Mouse (Mus musculus) heart, embryonic 13.5 days (tissue): ENCODE data around the gene Mtfp1. TPM values are rescaled to one million over a fixed set of nuclear protein-coding genes. Genes with fewer than 3 reads are reported as not detected.

Experiments
- ATAC-seq: fragments of 200-750 bp; cut with Nextera tagmentation; 2 replicates; pipeline ENCODE4 v1.8.0; 2017; ENCODE audit warnings: moderate TSS enrichment; ENCODE audit not compliant: insufficient number of reproducible peaks, low FRiP score, low TSS enrichment; ENCODE audit errors: extremely low read depth
- H3K27ac ChIP-seq: fragments of 300-500 bp; sonication (generic); replicated peaks from 2 replicates; pipeline ENCODE4 v1.5.1; 2015; ENCODE audit warnings: moderate library complexity, mild to moderate bottlenecking, inconsistent platforms
- H3K27me3 ChIP-seq: fragments of 300-500 bp; sonication (generic); replicated peaks from 2 replicates; pipeline ENCODE4 v1.6.1; 2015; ENCODE audit warnings: mild to moderate bottlenecking, inconsistent platforms
- H3K36me3 ChIP-seq: fragments of 300-500 bp; sonication (generic); 2 replicates; pipeline ENCODE4 v1.6.1; 2015; ENCODE audit warnings: mild to moderate bottlenecking, inconsistent platforms
- H3K4me1 ChIP-seq: fragments of 300-500 bp; sonication (generic); 2 replicates; pipeline ENCODE4 v1.6.1; 2015; ENCODE audit warnings: inconsistent platforms
- H3K4me2 ChIP-seq: fragments of 300-500 bp; sonication (generic); 2 replicates; pipeline ENCODE4 v1.6.1; 2015; ENCODE audit warnings: inconsistent platforms, mild to moderate bottlenecking, moderate library complexity
- H3K4me3 ChIP-seq: fragments of 300-500 bp; sonication (generic); 2 replicates; pipeline ENCODE4 v1.5.1; 2015; ENCODE audit warnings: moderate library complexity, mild to moderate bottlenecking, inconsistent platforms
- H3K9ac ChIP-seq: fragments of 300-500 bp; sonication (generic); 2 replicates; pipeline ENCODE4 v1.6.1; 2015; ENCODE audit warnings: inconsistent platforms, mild to moderate bottlenecking, moderate library complexity
- H3K9me3 ChIP-seq: fragments of 300-500 bp; sonication (generic); 2 replicates; pipeline ENCODE4 v1.6.1; 2016; ENCODE audit warnings: inconsistent platforms
- WGBS: fragments of 180-500 bp; shearing (Covaris S2); methylation state at CpG from one replicate; pipeline ENCODE4 v1.1.7; 2015; ENCODE audit warnings: mixed read lengths; 5-methylcytosine and 5-hydroxymethylcytosine counted together
- polyA plus RNA-seq: library from polyadenylated mRNA; unstranded; fragments of >200 nt; fragmentation: Nextera tagmentation; extraction: Ambion mirVana; gene quantifications from 2 replicates; pipeline ENCODE4 v1.2.1, GENCODE M21; 2015

Mtfp1 gene
- polyA plus RNA-seq, 1 experiment from 2014 or later, result 20.8 TPM

GRCm38 (mm10) chr11:4078267-4078933 is 16.8 kb downstream of the Mtfp1 start:
- H3K9ac ChIP-seq, result no peak overlapping the region
- no peaks in the 10 kb centered on the region for H3K4me1 ChIP-seq
- H3K4me3 ChIP-seq, result no peak overlapping the region
- no peaks in the 10 kb centered on the region for H3K36me3 ChIP-seq
- no peak for ATAC-seq
- H3K9me3 ChIP-seq, result no peaks in the 10 kb centered on the region
- H3K27ac ChIP-seq, result no peak overlapping the region
- 0 out of 2 replicates have a peak, but pooled peaks cover 7% of the 10 kb centered on the region for H3K27me3 ChIP-seq
- WGBS, result 68% methylated on average over 7 of the region's 7 CpGs
- no peak overlapping the region for H3K4me2 ChIP-seq

- Histone ChIP-seq H3K4me3 (no peak overlapping the region), H3K4me2 (no peak overlapping the region), H3K9ac (no peak overlapping the region), H3K36me3 (no peaks in the 10 kb centered on the region), H3K27me3 (0 out of 2 replicates have a peak, but pooled peaks cover 7% of the 10 kb centered on the region), H3K4me1 (no peaks in the 10 kb centered on the region), H3K9me3 (no peaks in the 10 kb centered on the region), H3K27ac (no peak overlapping the region)
- 11% methylated on average over 8 of the region's 8 CpGs for WGBS
- no peak for ATAC-seq
Observed at GRCm38 (mm10) chr11:4076633-4077032, 18.6 kb downstream of the Mtfp1 start.

DNA sequence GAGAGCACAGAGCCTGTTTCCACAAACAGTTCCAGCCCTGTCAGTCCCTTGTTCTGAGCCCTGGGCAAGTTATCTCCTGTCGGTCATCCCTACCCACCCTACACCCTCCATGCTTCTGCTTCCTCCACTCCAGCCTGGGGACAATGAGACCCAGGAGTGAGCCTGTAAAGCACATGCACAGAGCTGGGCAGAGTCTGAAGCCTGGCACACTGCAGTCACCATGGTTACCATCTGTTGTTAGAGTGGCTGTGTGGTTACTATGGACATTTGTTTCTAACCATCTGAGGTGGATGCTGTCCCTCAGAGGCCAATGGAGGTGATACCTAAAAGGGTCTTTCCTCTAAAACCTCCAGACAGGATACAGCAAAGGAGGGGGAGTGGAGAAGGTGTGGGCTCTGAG is 25.6 kb downstream of the Mtfp1 start:
- H3K9ac ChIP-seq, result no peak overlapping the region
- no peak for ATAC-seq
- no peak overlapping the region for H3K27ac ChIP-seq
- WGBS, result 70% methylated on average over 1 of the region's 1 CpGs
- H3K4me2 ChIP-seq, result no peak overlapping the region
- no peaks in the 10 kb centered on the region for H3K9me3 ChIP-seq
- H3K27me3 ChIP-seq, result peaks cover 5% of the 10 kb centered on the region
- no peaks in the 10 kb centered on the region for H3K4me1 ChIP-seq
- H3K36me3 ChIP-seq, result no peaks in the 10 kb centered on the region
- no peak overlapping the region for H3K4me3 ChIP-seq

GRCm38 (mm10) chr11:4064627-4065122 is 30.6 kb downstream of the Mtfp1 start, which contains the start of gene Sec14l3:
TSS of gene Sec14l3 (plus strand) at chr11:4064841.
- Histone ChIP-seq H3K27ac (no peak within 1 kb of the TSS), H3K4me1 (no peaks in the 10 kb centered on the region), H3K36me3 (no peaks in the 10 kb centered on the region), H3K4me3 (no peak within 1 kb of the TSS), H3K4me2 (no peak within 1 kb of the TSS), H3K9me3 (no peaks in the 10 kb centered on the region), H3K9ac (no peak within 1 kb of the TSS), H3K27me3 (peaks cover 23% of the 10 kb centered on the region)
- no peak for ATAC-seq
- WGBS, result 43% methylated on average over 5 of the region's 5 CpGs

- Histone ChIP-seq H3K4me2 (no peak overlapping the region), H3K9ac (no peak overlapping the region), H3K9me3 (no peaks in the 10 kb centered on the region), H3K4me1 (no peaks in the 10 kb centered on the region), H3K27me3 (peaks cover 23% of the 10 kb centered on the region), H3K36me3 (no peaks in the 10 kb centered on the region), H3K27ac (no peak overlapping the region), H3K4me3 (no peak overlapping the region)
- 29% methylated on average over 6 of the region's 6 CpGs for WGBS
- ATAC-seq, result no peak
Observed at GRCm38 (mm10) chr11:4062981-4063380, 32.3 kb downstream of the Mtfp1 start.

- peaks cover 23% of the 10 kb centered on the region for H3K27me3 ChIP-seq
- ATAC-seq, result no peak
- H3K4me3 ChIP-seq, result no peak overlapping the region
- no peaks in the 10 kb centered on the region for H3K4me1 ChIP-seq
- WGBS, result 80% methylated on average over 4 of the region's 4 CpGs
- H3K4me2 ChIP-seq, result no peak overlapping the region
- H3K36me3 ChIP-seq, result no peaks in the 10 kb centered on the region
- no peak overlapping the region for H3K27ac ChIP-seq
- H3K9ac ChIP-seq, result no peak overlapping the region
- no peaks in the 10 kb centered on the region for H3K9me3 ChIP-seq
Observed at GRCm38 (mm10) chr11:4062523-4062922, 32.7 kb downstream of the Mtfp1 start.

- H3K4me1 ChIP-seq, result no peaks in the 10 kb centered on the region
- no peaks in the 10 kb centered on the region for H3K9me3 ChIP-seq
- no peak overlapping the region for H3K4me2 ChIP-seq
- no peak overlapping the region for H3K4me3 ChIP-seq
- WGBS, result 71% methylated on average over 5 of the region's 5 CpGs
- H3K9ac ChIP-seq, result no peak overlapping the region
- no peaks in the 10 kb centered on the region for H3K36me3 ChIP-seq
- H3K27ac ChIP-seq, result no peak overlapping the region
- H3K27me3 ChIP-seq, result peaks cover 23% of the 10 kb centered on the region
- no peak for ATAC-seq
Observed at GRCm38 (mm10) chr11:4060866-4061575, 34.2 kb downstream of the Mtfp1 start.

GRCm38 (mm10) chr11:4053586-4053985 is 41.7 kb downstream of the Mtfp1 start:
- H3K27me3 ChIP-seq, result no peaks in the 10 kb centered on the region; the same call in 1 of the 2 replicates
- no peaks in the 10 kb centered on the region for H3K36me3 ChIP-seq
- H3K4me2 ChIP-seq, result no peak overlapping the region
- no peaks in the 10 kb centered on the region for H3K4me1 ChIP-seq
- no peak overlapping the region for H3K4me3 ChIP-seq
- no peak overlapping the region for H3K27ac ChIP-seq
- no peak overlapping the region for H3K9ac ChIP-seq
- H3K9me3 ChIP-seq, result no peaks in the 10 kb centered on the region; the same call in 1 of the 2 replicates
- WGBS, result 23% methylated on average over 5 of the region's 5 CpGs
- no peak for ATAC-seq

DNA sequence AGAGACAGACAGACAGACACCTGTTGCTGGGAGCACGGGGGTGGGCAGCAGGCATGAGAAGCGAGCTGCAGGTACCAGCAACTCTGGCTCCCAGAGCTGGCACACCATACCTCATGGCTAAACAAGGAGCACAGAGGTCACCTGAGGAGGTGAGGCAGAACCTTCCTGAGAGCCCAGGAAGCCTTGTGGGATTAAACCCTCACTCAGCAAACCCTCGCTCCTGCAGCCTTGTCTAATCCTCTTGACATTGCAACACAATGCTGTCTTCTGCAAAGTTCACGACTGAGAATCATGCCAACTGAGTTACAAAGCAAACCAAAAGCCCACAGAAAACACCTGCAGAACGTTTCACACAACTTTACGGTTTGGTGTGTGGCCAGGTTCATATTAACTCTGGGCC is 46.8 kb downstream of the Mtfp1 start:
- no peak overlapping the region for H3K4me3 ChIP-seq
- H3K4me2 ChIP-seq, result no peak overlapping the region
- no peaks in the 10 kb centered on the region for H3K27me3 ChIP-seq
- 84% methylated on average over 6 of the region's 6 CpGs for WGBS
- H3K9ac ChIP-seq, result no peak overlapping the region
- H3K4me1 ChIP-seq, result no peaks in the 10 kb centered on the region
- no peaks in the 10 kb centered on the region; the same call in 1 of the 2 replicates for H3K9me3 ChIP-seq
- H3K36me3 ChIP-seq, result no peaks in the 10 kb centered on the region
- H3K27ac ChIP-seq, result no peak overlapping the region
- no peak for ATAC-seq

- 82% methylated on average over 2 of the region's 2 CpGs for WGBS
- Histone ChIP-seq H3K27me3 (no peaks in the 10 kb centered on the region), H3K27ac (no peak overlapping the region), H3K4me2 (no peak overlapping the region), H3K9me3 (no peaks in the 10 kb centered on the region; the same call in 1 of the 2 replicates), H3K4me1 (no peaks in the 10 kb centered on the region), H3K9ac (no peak overlapping the region), H3K36me3 (no peaks in the 10 kb centered on the region), H3K4me3 (no peak overlapping the region)
- no peak for ATAC-seq
Observed at GRCm38 (mm10) chr11:4047766-4048165, 47.5 kb downstream of the Mtfp1 start.

DNA sequence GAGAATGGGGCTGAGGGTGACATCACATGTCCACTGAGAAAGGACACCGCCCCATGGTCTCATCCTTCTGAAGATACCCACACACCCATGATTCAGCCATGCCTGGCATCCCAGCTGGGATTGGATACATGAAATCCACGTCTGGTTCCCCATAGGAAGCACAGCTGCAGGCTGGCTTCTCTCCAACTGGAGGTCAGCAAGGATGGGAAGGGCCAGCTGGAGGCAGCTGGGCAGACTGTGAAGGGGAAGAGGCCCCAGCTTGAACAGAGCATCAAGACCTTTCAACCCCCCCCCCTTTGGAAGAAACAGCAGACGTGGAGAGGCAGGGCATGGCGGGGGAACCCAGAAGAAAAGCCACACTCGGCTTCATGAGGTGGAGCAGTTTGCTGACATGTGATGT is 48.7 kb downstream of the Mtfp1 start:
- no peaks in the 10 kb centered on the region for H3K4me1 ChIP-seq
- no peak overlapping the region for H3K9ac ChIP-seq
- no peaks in the 10 kb centered on the region for H3K36me3 ChIP-seq
- no peaks in the 10 kb centered on the region for H3K27me3 ChIP-seq
- WGBS, result 59% methylated on average over 5 of the region's 5 CpGs
- no peak overlapping the region for H3K27ac ChIP-seq
- H3K4me3 ChIP-seq, result no peak overlapping the region
- H3K4me2 ChIP-seq, result no peak overlapping the region
- no peak for ATAC-seq
- no peaks in the 10 kb centered on the region; the same call in 1 of the 2 replicates for H3K9me3 ChIP-seq
